Mouse (Mus musculus): ENCODE measurements at regions not wholly inside any gene's neighbourhood (a gene's known extent, or its start where the extent isn't known, plus 50 kb on each side); places are given as distances from the start of the nearest gene placed in this dataset.

- H3K27me3 ChIP-seq (ENCODE audit: control insufficient read depth, insufficient read depth, low read depth, low read length), result no peaks in the 10 kb centered on the region
- H3K4me3 ChIP-seq (ENCODE audit: low read length), result no peak overlapping the region
- no peak for ATAC-seq (ENCODE audit: low read depth)
- H3K4me1 ChIP-seq (replicated peaks; ENCODE audit: control insufficient read depth, insufficient read depth, low read length), result no peaks in the 10 kb centered on the region
- 61% methylated on average over 5 of the region's 5 CpGs for WGBS
- no peak overlapping the region for H3K27ac ChIP-seq (ENCODE audit: low read length)
- no peak overlapping the region for H3K9ac ChIP-seq (ENCODE audit: low read length)
- no peak overlapping the region for H3K4me2 ChIP-seq (ENCODE audit: low read depth, low read length)
- no peaks in the 10 kb centered on the region for H3K9me3 ChIP-seq (ENCODE audit: control insufficient read depth, low read length)
- H3K36me3 ChIP-seq (ENCODE audit: control insufficient read depth, insufficient read depth, low read length), result no peaks in the 10 kb centered on the region
These were observed 437.6 kb upstream of the Fign start for GRCm38 (mm10) chr2:64535351-64535851.

GRCm38 (mm10) chr2:64534869-64535268, 437.0 kb upstream of the Fign start:
- ATAC-seq (ENCODE audit: low read depth), result peak; percentile 68
- Histone ChIP-seq H3K4me1 (replicated peaks; ENCODE audit: control insufficient read depth, insufficient read depth, low read length) (no peaks in the 10 kb centered on the region), H3K27me3 (ENCODE audit: control insufficient read depth, insufficient read depth, low read depth, low read length) (no peaks in the 10 kb centered on the region), H3K4me3 (ENCODE audit: low read length) (peak overlapping the region; percentile 20), H3K36me3 (ENCODE audit: control insufficient read depth, insufficient read depth, low read length) (no peaks in the 10 kb centered on the region), H3K4me2 (ENCODE audit: low read depth, low read length) (peak overlapping the region; percentile 23; the same call in 1 of the 2 replicates), H3K27ac (ENCODE audit: low read length) (no peak overlapping the region), H3K9me3 (ENCODE audit: control insufficient read depth, low read length) (no peaks in the 10 kb centered on the region), H3K9ac (ENCODE audit: low read length) (no peak overlapping the region)
- 62% methylated on average over 13 of the region's 13 CpGs for WGBS

GRCm38 (mm10) chr2:64534344-64534743, 436.5 kb upstream of the Fign start:
- no peaks in the 10 kb centered on the region for H3K9me3 ChIP-seq (ENCODE audit: control insufficient read depth, low read length)
- 0 out of 2 replicates have a peak, but pooled peaks have one; percentile 54 for ATAC-seq (ENCODE audit: low read depth)
- H3K4me1 ChIP-seq (replicated peaks; ENCODE audit: control insufficient read depth, insufficient read depth, low read length), result no peaks in the 10 kb centered on the region
- peak overlapping the region; percentile 23; the same call in 1 of the 2 replicates for H3K4me2 ChIP-seq (ENCODE audit: low read depth, low read length)
- peak overlapping the region; percentile 20; the same call in 1 of the 2 replicates for H3K4me3 ChIP-seq (ENCODE audit: low read length)
- no peak overlapping the region for H3K9ac ChIP-seq (ENCODE audit: low read length)
- no peak overlapping the region for H3K27ac ChIP-seq (ENCODE audit: low read length)
- no peaks in the 10 kb centered on the region for H3K36me3 ChIP-seq (ENCODE audit: control insufficient read depth, insufficient read depth, low read length)
- 47% methylated on average over 2 of the region's 2 CpGs for WGBS
- no peaks in the 10 kb centered on the region for H3K27me3 ChIP-seq (ENCODE audit: control insufficient read depth, insufficient read depth, low read depth, low read length)

GRCm38 (mm10) chr2:64522722-64523121, 424.9 kb upstream of the Fign start:
- no peaks in the 10 kb centered on the region for H3K4me1 ChIP-seq (replicated peaks; ENCODE audit: control insufficient read depth, insufficient read depth, low read length)
- no peak overlapping the region for H3K4me2 ChIP-seq (ENCODE audit: low read depth, low read length)
- no peaks in the 10 kb centered on the region for H3K27me3 ChIP-seq (ENCODE audit: control insufficient read depth, insufficient read depth, low read depth, low read length)
- H3K9ac ChIP-seq (ENCODE audit: low read length), result no peak overlapping the region
- ATAC-seq (ENCODE audit: low read depth), result no peak
- WGBS, result 80% methylated on average over 3 of the region's 3 CpGs
- H3K9me3 ChIP-seq (ENCODE audit: control insufficient read depth, low read length), result no peaks in the 10 kb centered on the region
- H3K36me3 ChIP-seq (ENCODE audit: control insufficient read depth, insufficient read depth, low read length), result no peaks in the 10 kb centered on the region
- no peak overlapping the region for H3K27ac ChIP-seq (ENCODE audit: low read length)
- no peak overlapping the region for H3K4me3 ChIP-seq (ENCODE audit: low read length)

- H3K4me2 ChIP-seq (ENCODE audit: low read depth, low read length), result no peak overlapping the region
- no peaks in the 10 kb centered on the region for H3K9me3 ChIP-seq (ENCODE audit: control insufficient read depth, low read length)
- H3K9ac ChIP-seq (ENCODE audit: low read length), result no peak overlapping the region
- 66% methylated on average over 3 of the region's 3 CpGs for WGBS
- no peak for ATAC-seq (ENCODE audit: low read depth)
- no peaks in the 10 kb centered on the region for H3K4me1 ChIP-seq (replicated peaks; ENCODE audit: control insufficient read depth, insufficient read depth, low read length)
- H3K36me3 ChIP-seq (ENCODE audit: control insufficient read depth, insufficient read depth, low read length), result no peaks in the 10 kb centered on the region
- no peak overlapping the region for H3K27ac ChIP-seq (ENCODE audit: low read length)
- no peak overlapping the region for H3K4me3 ChIP-seq (ENCODE audit: low read length)
- no peaks in the 10 kb centered on the region for H3K27me3 ChIP-seq (ENCODE audit: control insufficient read depth, insufficient read depth, low read depth, low read length)
These were observed 424.4 kb upstream of the Fign start for GRCm38 (mm10) chr2:64522233-64522632.

- no peaks in the 10 kb centered on the region for H3K9me3 ChIP-seq (ENCODE audit: control insufficient read depth, low read length)
- no peaks in the 10 kb centered on the region for H3K27me3 ChIP-seq (ENCODE audit: control insufficient read depth, insufficient read depth, low read depth, low read length)
- no peak overlapping the region for H3K4me2 ChIP-seq (ENCODE audit: low read depth, low read length)
- no peaks in the 10 kb centered on the region for H3K36me3 ChIP-seq (ENCODE audit: control insufficient read depth, insufficient read depth, low read length)
- no peak overlapping the region for H3K27ac ChIP-seq (ENCODE audit: low read length)
- H3K4me3 ChIP-seq (ENCODE audit: low read length), result no peak overlapping the region
- H3K4me1 ChIP-seq (replicated peaks; ENCODE audit: control insufficient read depth, insufficient read depth, low read length), result no peaks in the 10 kb centered on the region
- peak; percentile 47; the same call in 1 of the 2 replicates for ATAC-seq (ENCODE audit: low read depth)
- no peak overlapping the region for H3K9ac ChIP-seq (ENCODE audit: low read length)
These were observed 397.9 kb upstream of the Fign start for GRCm38 (mm10) chr2:64495725-64496124.

- Histone ChIP-seq H3K27me3 (ENCODE audit: control insufficient read depth, insufficient read depth, low read depth, low read length) (no peaks in the 10 kb centered on the region), H3K27ac (ENCODE audit: low read length) (no peak overlapping the region), H3K4me3 (ENCODE audit: low read length) (no peak overlapping the region), H3K36me3 (ENCODE audit: control insufficient read depth, insufficient read depth, low read length) (no peaks in the 10 kb centered on the region), H3K4me1 (replicated peaks; ENCODE audit: control insufficient read depth, insufficient read depth, low read length) (no peaks in the 10 kb centered on the region), H3K9ac (ENCODE audit: low read length) (no peak overlapping the region), H3K9me3 (ENCODE audit: control insufficient read depth, low read length) (no peaks in the 10 kb centered on the region), H3K4me2 (ENCODE audit: low read depth, low read length) (no peak overlapping the region)
- ATAC-seq (ENCODE audit: low read depth), result 0 out of 2 replicates have a peak, but pooled peaks have one; percentile 34
- 59% methylated on average over 12 of the region's 12 CpGs for whole genome bisulfite sequencing
These were observed 368.7 kb upstream of the Fign start for GRCm38 (mm10) chr2:64466412-64466970.

GRCm38 (mm10) chr2:64462466-64463114, 364.8 kb upstream of the Fign start:
- Histone ChIP-seq H3K36me3 (ENCODE audit: control insufficient read depth, insufficient read depth, low read length) (no peaks in the 10 kb centered on the region), H3K4me2 (ENCODE audit: low read depth, low read length) (no peak overlapping the region), H3K27ac (ENCODE audit: low read length) (no peak overlapping the region), H3K4me3 (ENCODE audit: low read length) (no peak overlapping the region), H3K9me3 (ENCODE audit: control insufficient read depth, low read length) (no peaks in the 10 kb centered on the region), H3K9ac (ENCODE audit: low read length) (no peak overlapping the region), H3K27me3 (ENCODE audit: control insufficient read depth, insufficient read depth, low read depth, low read length) (no peaks in the 10 kb centered on the region), H3K4me1 (replicated peaks; ENCODE audit: control insufficient read depth, insufficient read depth, low read length) (no peaks in the 10 kb centered on the region)
- ATAC-seq (ENCODE audit: low read depth), result no peak
- WGBS, result 45% methylated on average over 8 of the region's 8 CpGs

GRCm38 (mm10) chr2:64462041-64462440, 364.2 kb upstream of the Fign start:
- H3K9me3 ChIP-seq (ENCODE audit: control insufficient read depth, low read length), result no peaks in the 10 kb centered on the region
- no peaks in the 10 kb centered on the region for H3K27me3 ChIP-seq (ENCODE audit: control insufficient read depth, insufficient read depth, low read depth, low read length)
- ATAC-seq (ENCODE audit: low read depth), result no peak
- 52% methylated on average over 11 of the region's 11 CpGs for WGBS
- no peak overlapping the region for H3K27ac ChIP-seq (ENCODE audit: low read length)
- no peak overlapping the region for H3K4me3 ChIP-seq (ENCODE audit: low read length)
- H3K36me3 ChIP-seq (ENCODE audit: control insufficient read depth, insufficient read depth, low read length), result no peaks in the 10 kb centered on the region
- no peaks in the 10 kb centered on the region for H3K4me1 ChIP-seq (replicated peaks; ENCODE audit: control insufficient read depth, insufficient read depth, low read length)
- H3K4me2 ChIP-seq (ENCODE audit: low read depth, low read length), result no peak overlapping the region
- H3K9ac ChIP-seq (ENCODE audit: low read length), result no peak overlapping the region

Data from lung, embryonic 16.5 days (tissue).